Mouse (Mus musculus) MEL-GATA-1-ER (cell line): ENCODE results near the gene Decr2.
"Not testable (repeated sequence)": the region's sequence is repeated elsewhere in the genome, so short reads cannot be mapped to it uniquely, and the experiment has no call there.

Source experiments
- DNase-seq: peaks from one replicate; pipeline ENCODE4 v3.0.0-alpha.2; 2012; ENCODE audit warnings: low read depth; ENCODE audit errors: extremely low read depth

Decr2 gene

DNA sequence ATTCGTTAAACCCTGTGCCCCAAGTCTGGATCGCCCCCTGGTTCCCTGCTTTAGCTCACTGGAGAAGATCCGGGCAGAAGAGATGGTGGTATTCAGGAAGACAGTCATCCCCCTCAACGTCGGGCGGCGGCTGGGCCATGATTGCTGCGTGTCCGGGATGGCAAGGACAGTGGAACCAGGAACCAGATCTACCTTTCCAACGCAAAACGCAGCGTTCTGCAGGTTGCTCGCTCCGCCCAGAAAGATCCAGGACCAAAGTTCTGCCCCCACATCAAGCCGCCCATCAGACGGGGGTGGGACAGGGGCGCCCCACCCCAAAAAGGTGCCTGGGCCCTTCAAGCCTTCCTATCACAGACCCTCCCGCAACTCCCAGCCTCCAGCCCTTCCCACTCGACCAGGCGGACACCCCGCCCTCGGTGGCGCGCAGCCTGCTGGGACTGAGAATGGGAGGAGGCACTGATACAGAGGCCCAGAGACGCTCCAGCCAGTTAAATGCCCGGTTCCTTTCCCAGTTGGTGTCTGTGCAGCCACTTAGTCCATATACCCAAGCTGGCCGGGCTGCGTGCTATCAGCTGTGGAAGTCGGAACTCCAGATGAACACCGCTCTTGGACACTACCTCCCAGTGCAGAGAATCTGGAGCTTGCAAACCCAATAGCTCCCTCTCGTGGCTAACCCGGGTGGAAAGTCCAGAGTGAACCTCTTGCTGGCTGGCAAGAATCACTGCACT lies at the start of gene Decr2:
TSS of gene Decr2 (minus strand) at position 433 of the 728 bp plus-strand sequence.
- DNase-seq = peak; percentile 86

DNA sequence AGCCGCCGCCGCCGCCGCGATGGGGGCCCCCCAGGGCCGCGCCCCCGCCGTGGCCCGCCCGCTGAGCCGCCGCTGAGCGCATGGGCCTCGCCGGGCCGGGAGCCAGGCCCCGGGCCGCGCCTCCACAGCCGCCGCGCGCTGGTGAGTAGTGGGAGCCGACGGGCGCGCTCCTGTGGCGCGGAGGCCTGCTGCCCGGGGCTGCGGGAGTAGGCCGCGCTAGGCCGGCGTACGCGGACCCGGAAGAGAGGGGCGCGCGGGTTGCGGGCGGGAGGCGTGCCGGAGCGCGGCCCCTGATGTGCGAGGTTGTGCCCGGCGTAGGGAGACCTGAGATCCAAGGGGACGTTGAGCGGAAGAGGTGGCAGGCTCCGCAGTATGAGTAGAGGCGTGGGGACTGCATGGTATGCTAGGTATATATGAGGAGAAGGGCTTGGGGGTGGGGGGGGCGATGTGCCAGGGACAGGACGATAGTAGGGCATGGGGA lies 48.8 kb upstream of the Decr2 start:
- no peak for DNase-seq

DNA sequence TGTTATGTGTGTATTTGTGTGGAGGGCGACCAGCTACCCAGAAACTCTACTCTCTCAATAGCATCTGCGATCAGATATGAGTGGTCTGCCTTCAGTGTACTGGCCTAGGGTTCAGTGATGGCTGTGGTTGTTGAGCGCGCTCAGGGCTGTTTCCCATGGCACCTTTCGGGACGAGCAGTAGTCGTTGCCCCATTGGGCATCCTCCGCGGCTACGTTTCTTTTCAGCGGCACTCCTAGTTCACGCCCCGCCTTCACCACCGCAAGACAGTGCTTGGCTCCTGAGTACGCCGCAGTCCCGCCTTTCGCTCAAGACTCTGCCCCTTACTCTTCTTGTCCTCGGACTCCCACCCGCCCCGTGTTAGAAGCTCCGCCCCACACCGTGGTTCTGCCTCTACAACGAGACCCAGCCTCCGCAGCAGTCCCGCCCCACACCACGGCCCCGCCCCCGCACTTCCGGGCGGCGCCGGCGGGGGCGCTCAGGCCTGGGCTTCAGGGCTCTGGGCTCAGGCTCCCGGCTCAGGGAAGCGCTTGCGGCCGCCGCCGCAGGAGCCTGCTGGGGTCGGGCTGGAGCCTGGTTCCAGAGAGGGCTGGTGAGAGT lies 48.2 kb upstream of the Decr2 start, which contains the start of gene Axin1:
TSS of gene Axin1 (plus strand) at position 450 of the 598 bp plus-strand sequence.
- DNase-seq = peak; percentile 97

- no peak for DNase-seq
Measured at GRCm38 (mm10) chr17:26137751-26138130, 47.6 kb upstream of the Decr2 start.

DNA sequence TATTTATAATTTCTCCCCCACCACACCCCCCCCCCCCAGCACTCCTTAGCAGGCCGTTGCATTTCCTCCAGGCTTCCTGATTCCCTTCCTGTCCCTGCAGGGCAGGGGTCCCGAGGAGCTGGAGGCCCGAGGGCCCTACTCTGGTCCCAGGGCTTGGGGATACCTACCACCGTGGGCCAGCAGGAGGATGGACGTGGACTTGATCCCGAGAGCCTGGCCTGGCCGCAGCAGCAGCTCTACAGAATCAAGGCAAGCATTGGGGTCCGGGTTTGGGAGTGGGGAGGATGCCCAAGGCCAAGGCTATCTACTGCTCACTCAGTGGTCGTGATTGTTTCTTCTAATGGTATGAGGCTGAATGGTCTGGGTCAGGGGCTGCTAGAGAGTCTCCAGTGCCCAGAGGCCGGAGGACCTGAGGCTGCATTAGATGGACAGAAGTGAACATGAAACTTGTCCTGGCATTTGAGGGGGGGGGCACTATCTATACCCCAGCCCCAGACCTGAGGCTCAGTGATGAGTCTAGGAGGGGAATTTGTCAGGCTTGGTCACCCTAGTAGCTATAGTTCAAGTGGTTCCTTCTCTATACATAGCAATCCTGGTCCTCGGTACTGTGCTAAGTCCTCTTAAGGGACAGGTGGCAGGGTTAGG lies 47.1 kb upstream of the Decr2 start:
- no peak for DNase-seq

DNA sequence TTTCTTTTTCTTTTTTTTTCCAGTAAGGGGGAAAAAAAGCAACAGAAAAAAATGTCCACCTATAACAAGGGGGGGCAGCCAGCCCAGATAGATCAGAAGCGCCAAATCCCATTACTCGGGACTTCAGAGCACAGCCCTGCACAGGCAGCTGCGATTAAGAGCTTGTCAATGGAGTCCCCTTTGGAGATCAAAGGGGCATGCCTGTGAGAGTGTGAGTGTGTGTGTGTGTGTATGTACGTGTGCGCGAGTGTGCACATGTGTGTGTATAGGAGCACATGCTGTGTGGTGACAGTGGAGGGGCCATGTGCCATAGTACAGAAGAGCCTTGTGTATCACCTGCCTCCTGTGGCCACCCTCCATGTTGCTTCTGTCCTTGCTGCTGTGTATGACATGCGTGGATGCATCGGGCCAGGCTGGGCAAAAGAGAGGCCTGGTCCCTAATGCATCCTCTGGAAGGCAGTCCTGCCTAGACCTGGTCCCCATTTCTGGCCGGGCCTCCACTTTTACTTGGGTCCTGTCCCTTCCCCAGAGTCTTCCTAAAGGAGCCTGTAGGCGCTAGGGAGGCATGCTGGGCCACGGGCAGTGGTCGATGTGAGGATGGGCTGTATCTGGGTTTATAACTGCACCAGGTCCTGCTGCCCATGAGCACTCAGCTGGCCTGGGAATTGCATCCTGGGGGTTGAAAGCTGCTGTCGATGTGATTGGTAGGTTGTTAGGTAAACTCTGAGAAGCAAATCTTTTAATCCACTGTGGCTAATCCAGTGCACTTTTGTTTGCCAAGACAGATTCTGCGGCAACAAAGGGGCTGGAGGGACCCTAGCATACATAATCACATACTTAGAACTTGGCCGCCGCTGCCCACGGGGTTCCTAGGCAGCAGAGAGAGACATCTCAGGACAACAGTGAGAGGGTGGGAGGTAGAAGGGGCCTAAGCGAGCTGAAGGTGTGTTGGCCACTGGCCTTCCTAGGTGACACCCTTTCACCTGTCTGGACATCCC lies 42.0 kb upstream of the Decr2 start:
- DNase-seq = no peak

DNA sequence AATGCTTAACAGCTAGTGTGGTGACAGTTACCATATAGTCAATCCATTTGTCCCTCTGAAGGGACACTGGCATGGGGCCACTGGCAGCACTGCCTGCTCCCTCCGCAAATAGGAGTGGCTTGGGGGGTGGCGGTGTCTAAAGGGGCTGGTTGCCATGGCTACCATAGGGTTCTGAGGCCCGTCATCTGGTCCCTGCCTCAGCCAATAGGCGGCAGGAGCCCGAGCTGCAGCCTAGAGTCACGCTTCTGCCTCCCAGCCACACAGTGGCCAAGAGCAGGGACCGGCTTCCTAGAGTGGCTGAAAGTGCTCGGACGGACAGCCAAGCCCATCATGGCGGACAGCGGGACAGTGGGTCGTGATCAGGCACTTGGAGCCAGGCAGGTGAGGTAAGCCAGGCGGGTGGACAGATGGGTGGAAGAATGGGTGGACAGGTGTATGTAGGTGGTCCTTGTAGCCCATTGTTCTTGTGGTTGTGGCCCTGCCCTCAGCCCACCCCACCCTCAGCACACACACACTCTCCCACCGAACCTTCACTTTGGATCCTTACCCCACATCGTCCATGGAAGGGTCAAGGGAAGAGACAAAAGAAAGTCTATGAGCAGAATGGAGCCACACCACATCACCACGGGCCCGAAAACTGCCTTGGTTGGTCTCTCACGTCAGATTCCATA lies 41.1 kb upstream of the Decr2 start:
- DNase-seq = no peak

GRCm38 (mm10) chr17:26125226-26125625 lies 35.1 kb upstream of the Decr2 start:
- DNase-seq = no peak

- no peak for DNase-seq
Measured at GRCm38 (mm10) chr17:26124560-26124959, 34.4 kb upstream of the Decr2 start.

DNA sequence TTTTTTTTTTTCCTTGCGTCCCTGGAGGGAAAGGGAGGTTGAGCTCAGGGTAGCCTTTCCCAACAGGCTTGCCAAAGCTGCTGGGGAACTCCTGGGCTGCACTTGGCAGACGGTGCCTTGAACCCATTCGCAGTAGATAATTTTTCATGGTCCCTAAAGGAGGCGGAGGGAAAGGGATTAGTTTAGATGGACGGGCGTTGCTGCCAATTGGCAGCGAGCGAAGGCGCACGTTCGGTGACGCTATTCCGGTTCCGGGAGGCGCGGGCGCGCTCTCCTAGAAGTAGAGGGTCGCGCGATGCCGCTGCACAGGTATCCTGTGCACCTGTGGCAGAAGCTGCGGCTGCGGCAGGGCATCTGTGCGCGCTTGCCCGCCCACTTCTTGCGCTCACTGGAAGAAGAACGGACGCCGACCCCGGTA lies 33.1 kb upstream of the Decr2 start, which contains the start of gene Mrpl28:
TSS of gene Mrpl28 (plus strand) at position 234 of the 418 bp plus-strand sequence.
- DNase-seq = peak; percentile 95

GRCm38 (mm10) chr17:26122431-26123140 lies 32.4 kb upstream of the Decr2 start:
- no peak for DNase-seq

DNA sequence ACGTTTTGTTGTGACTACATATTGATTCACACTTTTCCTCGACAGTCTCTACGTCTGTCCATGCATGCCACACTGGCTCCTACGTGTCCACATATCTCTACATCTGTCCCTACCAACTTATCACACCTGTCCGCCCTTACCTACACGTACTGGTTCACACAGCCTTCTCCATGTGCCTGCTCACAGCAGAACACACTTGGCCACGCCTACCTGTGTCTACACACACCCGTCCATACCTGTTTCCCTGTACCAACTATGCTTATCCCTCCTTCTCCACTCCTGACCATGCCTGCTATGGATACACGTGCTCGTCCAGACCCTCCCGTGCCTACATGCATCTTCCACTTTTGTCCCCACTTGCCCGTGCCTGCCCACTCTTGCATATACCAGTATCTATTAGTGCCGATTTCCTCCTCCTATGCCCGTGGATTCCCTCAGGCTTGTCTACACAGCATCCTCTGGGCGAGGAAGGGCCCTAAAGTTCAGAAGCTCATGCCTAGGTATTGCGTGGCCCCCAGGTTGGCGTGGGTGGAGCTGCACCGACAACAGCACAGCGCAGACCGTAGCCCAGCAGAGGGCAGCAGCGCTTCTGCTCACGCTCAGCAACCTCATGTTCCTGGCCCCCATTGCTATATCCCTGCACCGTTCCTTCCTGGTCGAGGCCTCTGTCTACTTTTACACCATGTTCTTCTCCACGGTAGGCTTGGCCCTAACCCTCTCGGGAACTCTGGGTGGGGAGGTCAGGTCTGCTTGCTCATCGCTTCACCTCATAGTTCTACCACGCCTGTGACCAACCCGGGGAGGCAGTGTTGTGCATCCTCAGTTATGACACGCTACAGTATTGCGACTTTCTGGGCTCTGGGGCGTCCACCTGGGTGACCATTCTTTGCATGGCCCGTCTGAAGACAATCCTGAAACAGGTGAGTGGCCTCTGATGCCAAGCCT lies 29.9 kb upstream of the Decr2 start:
- DNase-seq = peak; percentile 45

DNA sequence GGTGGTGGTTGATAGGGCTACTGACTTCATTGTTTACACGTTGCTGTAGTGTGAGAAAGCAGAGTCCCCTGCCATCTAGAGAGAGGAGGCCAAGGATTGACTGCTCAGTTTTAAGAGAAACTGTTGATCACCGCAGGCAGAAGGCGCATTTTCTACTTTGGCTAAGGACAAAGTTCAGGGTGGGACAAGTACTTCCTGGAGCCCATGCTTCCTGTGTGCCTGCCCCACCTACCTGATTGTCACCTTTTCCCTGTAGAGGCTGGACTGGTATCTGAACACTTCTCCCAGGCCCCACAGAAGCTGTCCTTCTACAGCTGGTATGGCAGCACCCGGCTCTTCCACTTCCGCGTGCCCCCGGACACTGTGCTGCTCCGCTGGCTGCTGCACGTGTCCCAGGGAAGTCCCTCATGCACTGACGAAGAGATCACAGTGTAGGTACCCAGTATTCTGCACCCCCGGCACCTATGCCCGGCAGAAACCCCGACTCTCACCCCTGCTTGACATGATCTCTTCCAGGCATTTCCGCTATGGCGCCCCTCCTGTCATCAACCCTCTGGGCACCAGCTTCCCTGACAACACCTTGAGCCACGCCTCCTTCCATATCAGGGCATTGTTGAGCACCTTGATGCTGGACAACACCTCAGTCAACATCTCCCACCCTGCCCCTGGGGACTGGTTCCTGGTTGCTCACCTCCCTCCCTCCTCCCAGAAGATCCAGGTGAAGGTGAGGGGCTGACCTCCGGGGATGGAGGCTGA lies 26.5 kb upstream of the Decr2 start:
- DNase-seq = no peak

DNA sequence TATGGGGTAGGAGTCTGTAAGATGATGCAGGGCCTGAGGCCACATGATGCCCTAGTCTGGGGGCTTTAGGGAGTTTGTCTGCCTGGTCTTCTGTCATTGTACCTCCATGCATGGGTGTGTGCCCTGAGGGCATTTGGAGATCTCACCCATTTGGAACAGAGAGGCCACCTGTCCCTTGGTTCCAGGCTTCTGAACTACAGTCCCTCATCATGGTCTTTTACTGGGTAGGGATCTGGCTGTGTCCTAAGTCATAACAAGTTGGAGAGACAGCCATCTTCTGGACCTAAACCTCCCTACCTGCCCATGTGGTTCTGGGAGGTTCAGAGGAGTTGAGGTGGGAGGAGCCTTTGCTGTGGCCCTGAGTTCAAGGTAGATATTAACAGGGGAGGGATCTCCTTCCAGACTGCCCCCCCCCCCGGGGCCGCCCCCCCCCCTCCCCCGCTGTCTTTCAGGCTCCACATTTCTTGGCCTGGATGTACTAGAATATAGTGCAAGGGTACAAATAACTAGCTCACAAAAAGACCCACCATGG lies 25.9 kb upstream of the Decr2 start:
- DNase-seq = no peak

DNA sequence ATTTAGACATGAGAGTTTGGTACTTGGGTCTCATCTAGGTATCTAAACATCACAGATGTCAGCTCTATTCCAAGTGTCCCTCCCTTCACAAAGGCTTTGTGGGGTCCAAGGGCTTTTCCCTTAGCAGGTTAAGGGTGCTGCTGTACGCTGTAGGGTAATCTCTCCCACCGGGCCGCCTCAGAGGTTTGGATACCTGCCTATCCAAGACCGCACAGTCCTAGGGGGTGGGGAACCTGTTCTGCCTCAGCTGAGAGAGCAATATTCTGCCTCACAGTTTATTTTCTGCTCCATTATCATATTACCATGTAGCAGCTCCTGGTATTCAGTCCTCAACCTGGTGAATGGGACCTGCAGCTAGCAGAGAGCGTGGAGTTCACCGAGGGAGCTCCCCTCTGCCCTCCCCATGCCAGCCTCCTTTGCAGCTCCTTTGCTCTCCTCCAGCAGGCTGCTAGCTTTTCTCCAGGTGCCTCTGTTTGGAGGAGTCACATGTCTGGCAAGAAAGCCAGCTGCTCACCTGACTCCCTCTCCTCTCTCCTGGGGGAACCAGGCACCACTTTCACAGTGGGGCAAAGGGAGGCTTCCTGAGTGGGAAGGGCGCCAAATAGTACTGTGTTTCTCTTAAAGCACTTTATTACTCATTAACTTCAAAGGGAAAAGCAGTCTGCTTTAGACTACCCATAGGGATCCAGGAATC lies 25.2 kb upstream of the Decr2 start:
- no peak for DNase-seq

GRCm38 (mm10) chr17:26114461-26114860 lies 24.3 kb upstream of the Decr2 start:
- not testable (repeated sequence) for DNase-seq

DNA sequence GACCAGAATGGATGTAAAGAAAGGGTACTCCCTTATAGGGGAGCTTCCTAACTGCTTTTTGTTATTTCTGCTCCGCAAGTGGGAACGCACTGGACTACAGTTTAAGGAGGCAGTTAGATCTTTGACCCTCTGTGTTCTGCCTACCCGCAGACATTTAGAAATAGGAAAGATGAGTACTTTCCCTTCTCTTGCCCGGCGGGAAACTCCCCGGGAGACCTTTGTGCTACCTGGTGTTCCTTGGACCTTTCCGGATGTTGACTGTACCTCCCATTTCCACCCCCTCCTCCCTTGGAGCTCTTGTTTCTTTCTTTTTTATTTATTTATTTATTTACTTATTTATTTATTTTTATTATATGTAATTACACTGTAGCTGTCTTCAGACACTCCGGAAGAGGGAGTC lies 23.9 kb upstream of the Decr2 start:
- no peak for DNase-seq
